Mouse (Mus musculus) spleen, adult 2 months (tissue): ENCODE data around the gene Tbc1d10a. TPM values are rescaled to one million over a fixed set of nuclear protein-coding genes. Genes with fewer than 3 reads are reported as not detected.

ENCODE experiments used
- DNase-seq, 2 experiments: peaks; one replicate each; pipeline versions ENCODE4 v3.0.0 to v3.0.0-alpha.2; 2012 to 2021; ENCODE audit warnings: low spot score in 2 of 2, low read depth in 1 of 2
- H3K27ac ChIP-seq: fragments of 200-500 bp; 2 replicates; pipeline ENCODE4 v1.5.1; 2012; ENCODE audit warnings: low read length, inconsistent platforms; ENCODE audit not compliant: insufficient read depth
- H3K27me3 ChIP-seq: fragments of 200-500 bp; 2 replicates; pipeline ENCODE4 v1.6.1; 2012; ENCODE audit warnings: mild to moderate bottlenecking, moderate library complexity, low read length, inconsistent platforms; ENCODE audit not compliant: control insufficient read depth, insufficient read depth
- H3K36me3 ChIP-seq: fragments of 200-500 bp; 2 replicates; pipeline ENCODE4 v1.6.1; 2012; ENCODE audit warnings: mild to moderate bottlenecking, low read length, inconsistent platforms; ENCODE audit not compliant: control insufficient read depth, insufficient read depth
- H3K4me1 ChIP-seq: fragments of 200-500 bp; 2 replicates; pipeline ENCODE4 v1.6.1; 2011; ENCODE audit warnings: inconsistent platforms; ENCODE audit not compliant: control insufficient read depth, insufficient read depth, insufficient read length
- H3K4me3 ChIP-seq: fragments of 200-500 bp; 2 replicates; pipeline ENCODE4 v1.5.1; 2011; ENCODE audit warnings: mild to moderate bottlenecking, inconsistent platforms; ENCODE audit not compliant: insufficient read depth, insufficient read length; ENCODE audit errors: extremely low read depth
- CTCF ChIP-seq: fragments of 200-500 bp; IDR thresholded peaks from 2 replicates; pipeline ENCODE4 v1.5.1; 2011; ENCODE audit warnings: mild to moderate bottlenecking, inconsistent platforms; ENCODE audit not compliant: insufficient read depth, insufficient read length, insufficient replicate concordance; ENCODE audit errors: extremely low read depth
- POLR2A ChIP-seq: fragments of 200-500 bp; IDR thresholded peaks from 2 replicates; pipeline ENCODE4 v1.6.1; 2011; ENCODE audit warnings: low read depth, low read length, inconsistent platforms
- WGBS: fragments of 180-500 bp; shearing (Covaris S2); methylation state at CpG from one replicate; pipeline ENCODE4 v1.1.7; 2018; 5-methylcytosine and 5-hydroxymethylcytosine counted together
- polyA plus RNA-seq: library from polyadenylated mRNA; depleted of rRNA; stranded (reverse); fragments of >200 nt; gene quantifications from 2 replicates; pipeline ENCODE4 v1.2.3, GENCODE M21; 2012; rRNA removed

The Tbc1d10a gene
- polyA plus RNA-seq, 1 experiment: 46.7 TPM

GRCm38 (mm10) chr11:4264066-4264465, 77.5 kb downstream of the Tbc1d10a start:
- 75% methylated on average over 7 of the region's 7 CpGs for WGBS
- no peaks in the 10 kb centered on the region for H3K36me3 ChIP-seq
- peaks cover 8% of the 10 kb centered on the region for H3K27me3 ChIP-seq
- H3K4me1 ChIP-seq: peaks cover 17% of the 10 kb centered on the region; the same call in 1 of the 2 replicates
- no peak for TF ChIP-seq CTCF
- no peak for TF ChIP-seq POLR2A
- H3K4me3 ChIP-seq: no peak overlapping the region
- no peak overlapping the region for H3K27ac ChIP-seq
- no peak for DNase-seq

Other genes starting within 250 kb of the Tbc1d10a start
- gene Pes1, start 222.8 kb upstream of the Tbc1d10a start, polyA plus RNA-seq: 33.6 and 35.5 TPM in 2 replicates
- not detected in 2 replicates for gene 4930556J24Rik, start 210.0 kb upstream of the Tbc1d10a start, polyA plus RNA-seq
- gene Gal3st1, start 203.2 kb upstream of the Tbc1d10a start, polyA plus RNA-seq: 0.34 and 0.63 TPM in 2 replicates
- 0.07 and 0.22 TPM in 2 replicates for gene Sec14l4, start 155.3 kb upstream of the Tbc1d10a start, polyA plus RNA-seq
- not detected in 2 replicates for gene Sec14l3, start 121.9 kb upstream of the Tbc1d10a start, polyA plus RNA-seq
- gene Mtfp1, start 91.3 kb upstream of the Tbc1d10a start, polyA plus RNA-seq: 5.1 and 6.2 TPM in 2 replicates
- gene Sec14l2, start 63.4 kb upstream of the Tbc1d10a start, polyA plus RNA-seq: 1.9 and 2.9 TPM in 2 replicates
- gene Rnf215, start 51.6 kb upstream of the Tbc1d10a start, polyA plus RNA-seq: 20.6 and 26.2 TPM in 2 replicates
- 4.3 and 4.4 TPM in 2 replicates for gene Ccdc157, start 26.5 kb upstream of the Tbc1d10a start, polyA plus RNA-seq
- gene Sf3a1, start 26.4 kb upstream of the Tbc1d10a start, polyA plus RNA-seq: 27.9 and 31.9 TPM in 2 replicates
- 9.9 and 11.4 TPM in 2 replicates for gene Castor1, start 31.4 kb downstream of the Tbc1d10a start, polyA plus RNA-seq
- gene Osm, start 49.6 kb downstream of the Tbc1d10a start, polyA plus RNA-seq: 3.3 and 3.7 TPM in 2 replicates
- gene Lif, start 70.8 kb downstream of the Tbc1d10a start, polyA plus RNA-seq: 0.95 and 1.6 TPM in 2 replicates